Mouse (Mus musculus): ENCODE data around the gene Slc39a13. TPM values are rescaled to one million over a fixed set of nuclear protein-coding genes. Genes with fewer than 3 reads are reported as not detected.
A peak's percentile ranks its signal among the peaks of the same experiment; 100 is the strongest.
"Not testable (repeated sequence)": the region's sequence is repeated elsewhere in the genome, so short reads cannot be mapped to it uniquely, and the experiment has no call there.

The Slc39a13 gene
- polyA plus RNA-seq, 1 experiment from 2014 or later = 32.3 TPM

GRCm38 (mm10) chr2:91113852-91114251, 43.6 kb upstream of the Slc39a13 start:
- Histone ChIP-seq H3K27me3 (ENCODE audit: control insufficient read depth, insufficient read depth, low read length) (no peaks in the 10 kb centered on the region), H3K4me3 (ENCODE audit: low read depth, low read length) (no peak overlapping the region), H3K4me2 (ENCODE audit: low read depth, low read length) (no peak overlapping the region), H3K36me3 (ENCODE audit: control insufficient read depth, insufficient read depth, low read length) (no peaks in the 10 kb centered on the region), H3K9ac (replicated peaks; ENCODE audit: low read depth, low read length) (no peak overlapping the region), H3K4me1 (ENCODE audit: control insufficient read depth, insufficient read depth, low read length) (no peaks in the 10 kb centered on the region), H3K9me3 (ENCODE audit: control insufficient read depth, low read length) (no peaks in the 10 kb centered on the region), H3K27ac (ENCODE audit: low read depth, low read length) (no peak overlapping the region)
- no peak for ATAC-seq (ENCODE audit: low read depth)
- WGBS = 77% methylated on average over 6 of the region's 6 CpGs

- no peaks in the 10 kb centered on the region for H3K36me3 ChIP-seq (ENCODE audit: control insufficient read depth, insufficient read depth, low read length)
- H3K9me3 ChIP-seq (ENCODE audit: control insufficient read depth, low read length) = no peaks in the 10 kb centered on the region
- H3K4me3 ChIP-seq (ENCODE audit: low read depth, low read length) = no peak overlapping the region
- H3K4me1 ChIP-seq (ENCODE audit: control insufficient read depth, insufficient read depth, low read length) = no peaks in the 10 kb centered on the region
- no peak overlapping the region for H3K4me2 ChIP-seq (ENCODE audit: low read depth, low read length)
- WGBS = 80% methylated on average over 10 of the region's 10 CpGs
- H3K27me3 ChIP-seq (ENCODE audit: control insufficient read depth, insufficient read depth, low read length) = no peaks in the 10 kb centered on the region
- ATAC-seq (ENCODE audit: low read depth) = no peak
- no peak overlapping the region for H3K27ac ChIP-seq (ENCODE audit: low read depth, low read length)
- H3K9ac ChIP-seq (replicated peaks; ENCODE audit: low read depth, low read length) = no peak overlapping the region
Observed at GRCm38 (mm10) chr2:91113334-91113733, 43.1 kb upstream of the Slc39a13 start.

GRCm38 (mm10) chr2:91112491-91112890, 42.3 kb upstream of the Slc39a13 start:
- no peak overlapping the region for H3K4me3 ChIP-seq (ENCODE audit: low read depth, low read length)
- H3K9ac ChIP-seq (replicated peaks; ENCODE audit: low read depth, low read length) = no peak overlapping the region
- H3K9me3 ChIP-seq (ENCODE audit: control insufficient read depth, low read length) = no peaks in the 10 kb centered on the region
- H3K36me3 ChIP-seq (ENCODE audit: control insufficient read depth, insufficient read depth, low read length) = no peaks in the 10 kb centered on the region
- 66% methylated on average over 4 of the region's 4 CpGs for WGBS
- H3K4me2 ChIP-seq (ENCODE audit: low read depth, low read length) = no peak overlapping the region
- no peak overlapping the region for H3K27ac ChIP-seq (ENCODE audit: low read depth, low read length)
- H3K4me1 ChIP-seq (ENCODE audit: control insufficient read depth, insufficient read depth, low read length) = no peaks in the 10 kb centered on the region
- no peak for ATAC-seq (ENCODE audit: low read depth)
- no peaks in the 10 kb centered on the region for H3K27me3 ChIP-seq (ENCODE audit: control insufficient read depth, insufficient read depth, low read length)

GRCm38 (mm10) chr2:91111832-91112231, 41.6 kb upstream of the Slc39a13 start:
- ATAC-seq (ENCODE audit: low read depth); H3K27me3 ChIP-seq (ENCODE audit: control insufficient read depth, insufficient read depth, low read length); H3K9ac ChIP-seq (replicated peaks; ENCODE audit: low read depth, low read length); H3K27ac ChIP-seq (ENCODE audit: low read depth, low read length); H3K4me1 ChIP-seq (ENCODE audit: control insufficient read depth, insufficient read depth, low read length); H3K4me2 ChIP-seq (ENCODE audit: low read depth, low read length); H3K4me3 ChIP-seq (ENCODE audit: low read depth, low read length); H3K9me3 ChIP-seq (ENCODE audit: control insufficient read depth, low read length); H3K36me3 ChIP-seq (ENCODE audit: control insufficient read depth, insufficient read depth, low read length): not testable (repeated sequence)
- WGBS = 92% methylated on average over 3 of the region's 3 CpGs

- H3K9ac ChIP-seq (replicated peaks; ENCODE audit: low read depth, low read length) = no peak overlapping the region
- no peak overlapping the region for H3K4me2 ChIP-seq (ENCODE audit: low read depth, low read length)
- no peaks in the 10 kb centered on the region for H3K27me3 ChIP-seq (ENCODE audit: control insufficient read depth, insufficient read depth, low read length)
- no peak overlapping the region for H3K4me3 ChIP-seq (ENCODE audit: low read depth, low read length)
- H3K36me3 ChIP-seq (ENCODE audit: control insufficient read depth, insufficient read depth, low read length) = no peaks in the 10 kb centered on the region
- no peaks in the 10 kb centered on the region for H3K4me1 ChIP-seq (ENCODE audit: control insufficient read depth, insufficient read depth, low read length)
- H3K9me3 ChIP-seq (ENCODE audit: control insufficient read depth, low read length) = no peaks in the 10 kb centered on the region
- WGBS = 75% methylated on average over 6 of the region's 6 CpGs
- H3K27ac ChIP-seq (ENCODE audit: low read depth, low read length) = no peak overlapping the region
- ATAC-seq (ENCODE audit: low read depth) = no peak
Observed at GRCm38 (mm10) chr2:91110429-91110828, 40.2 kb upstream of the Slc39a13 start.

GRCm38 (mm10) chr2:91109807-91110385, 39.7 kb upstream of the Slc39a13 start:
- H3K27ac ChIP-seq (ENCODE audit: low read depth, low read length) = no peak overlapping the region
- ATAC-seq (ENCODE audit: low read depth) = no peak
- no peaks in the 10 kb centered on the region for H3K4me1 ChIP-seq (ENCODE audit: control insufficient read depth, insufficient read depth, low read length)
- H3K4me2 ChIP-seq (ENCODE audit: low read depth, low read length) = no peak overlapping the region
- H3K4me3 ChIP-seq (ENCODE audit: low read depth, low read length) = no peak overlapping the region
- H3K27me3 ChIP-seq (ENCODE audit: control insufficient read depth, insufficient read depth, low read length) = no peaks in the 10 kb centered on the region
- 89% methylated on average over 5 of the region's 5 CpGs for whole genome bisulfite sequencing
- H3K9ac ChIP-seq (replicated peaks; ENCODE audit: low read depth, low read length) = no peak overlapping the region
- no peaks in the 10 kb centered on the region for H3K36me3 ChIP-seq (ENCODE audit: control insufficient read depth, insufficient read depth, low read length)
- no peaks in the 10 kb centered on the region for H3K9me3 ChIP-seq (ENCODE audit: control insufficient read depth, low read length)

- Histone ChIP-seq H3K9ac (replicated peaks; ENCODE audit: low read depth, low read length) (no peak overlapping the region), H3K9me3 (ENCODE audit: control insufficient read depth, low read length) (no peaks in the 10 kb centered on the region), H3K4me3 (ENCODE audit: low read depth, low read length) (no peak overlapping the region), H3K36me3 (ENCODE audit: control insufficient read depth, insufficient read depth, low read length) (no peaks in the 10 kb centered on the region), H3K27ac (ENCODE audit: low read depth, low read length) (no peak overlapping the region), H3K27me3 (ENCODE audit: control insufficient read depth, insufficient read depth, low read length) (no peaks in the 10 kb centered on the region), H3K4me2 (ENCODE audit: low read depth, low read length) (no peak overlapping the region), H3K4me1 (ENCODE audit: control insufficient read depth, insufficient read depth, low read length) (no peaks in the 10 kb centered on the region)
- WGBS = 85% methylated on average over 5 of the region's 5 CpGs
- no peak for ATAC-seq (ENCODE audit: low read depth)
Observed at GRCm38 (mm10) chr2:91109241-91109640, 39.0 kb upstream of the Slc39a13 start.

GRCm38 (mm10) chr2:91108156-91108555, 37.9 kb upstream of the Slc39a13 start:
- Histone ChIP-seq H3K36me3 (ENCODE audit: control insufficient read depth, insufficient read depth, low read length) (no peaks in the 10 kb centered on the region), H3K4me1 (ENCODE audit: control insufficient read depth, insufficient read depth, low read length) (no peaks in the 10 kb centered on the region), H3K4me3 (ENCODE audit: low read depth, low read length) (no peak overlapping the region), H3K4me2 (ENCODE audit: low read depth, low read length) (no peak overlapping the region), H3K9me3 (ENCODE audit: control insufficient read depth, low read length) (no peaks in the 10 kb centered on the region), H3K9ac (replicated peaks; ENCODE audit: low read depth, low read length) (no peak overlapping the region), H3K27ac (ENCODE audit: low read depth, low read length) (no peak overlapping the region), H3K27me3 (ENCODE audit: control insufficient read depth, insufficient read depth, low read length) (no peaks in the 10 kb centered on the region)
- 92% methylated on average over 3 of the region's 3 CpGs for WGBS
- ATAC-seq (ENCODE audit: low read depth) = no peak

GRCm38 (mm10) chr2:91101124-91101740, 31.0 kb upstream of the Slc39a13 start:
- H3K27me3 ChIP-seq (ENCODE audit: control insufficient read depth, insufficient read depth, low read length) = no peaks in the 10 kb centered on the region
- H3K27ac ChIP-seq (ENCODE audit: low read depth, low read length) = no peak overlapping the region
- H3K4me3 ChIP-seq (ENCODE audit: low read depth, low read length) = no peak overlapping the region
- H3K36me3 ChIP-seq (ENCODE audit: control insufficient read depth, insufficient read depth, low read length) = no peaks in the 10 kb centered on the region
- 15% methylated on average over 7 of the region's 7 CpGs for WGBS
- no peak overlapping the region for H3K4me2 ChIP-seq (ENCODE audit: low read depth, low read length)
- peak; percentile 86; the same call in 1 of the 2 replicates for ATAC-seq (ENCODE audit: low read depth)
- no peak overlapping the region for H3K9ac ChIP-seq (replicated peaks; ENCODE audit: low read depth, low read length)
- no peaks in the 10 kb centered on the region for H3K4me1 ChIP-seq (ENCODE audit: control insufficient read depth, insufficient read depth, low read length)
- no peaks in the 10 kb centered on the region for H3K9me3 ChIP-seq (ENCODE audit: control insufficient read depth, low read length)
